Mouse (Mus musculus): ENCODE measurements around the gene Nras. TPM values are rescaled to one million over a fixed set of nuclear protein-coding genes. Genes with fewer than 3 reads are reported as not detected.
A peak's percentile ranks its signal among the peaks of the same experiment; 100 is the strongest.

The Nras gene
- total RNA-seq, 2 experiments from 2014 or later, result 143 to 169 TPM

GRCm38 (mm10) chr3:103082761-103083160 lies 24.7 kb downstream of the Nras start:
- intact Hi-C loops (cut with DNase I), result no loop called here
- DNase-seq (ENCODE audit: extremely low spot score in 1 of 2, low spot score in 2 of 2), result no peak

DNA sequence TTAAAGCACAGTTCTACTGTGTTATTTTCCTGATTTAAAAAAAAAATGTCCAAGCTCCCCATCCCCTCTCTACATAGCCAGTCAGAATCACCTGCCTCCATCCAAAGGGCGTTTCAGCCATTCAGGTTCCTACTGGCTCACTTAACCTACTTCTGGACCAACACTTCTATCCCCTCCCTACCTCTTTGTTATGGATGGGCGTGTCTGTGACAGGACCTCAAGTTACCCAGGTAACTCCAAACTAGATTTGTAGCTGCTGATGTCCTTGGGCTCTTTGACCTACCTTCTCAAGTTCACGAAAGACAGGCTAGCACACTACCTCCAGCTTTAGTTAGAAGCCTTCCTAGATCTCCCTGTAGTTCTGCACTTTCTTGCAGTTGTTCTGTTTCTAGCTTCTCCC lies 27.9 kb downstream of the Nras start:
- DNase-seq (ENCODE audit: extremely low spot score in 1 of 2, low spot score in 2 of 2), result no peak
- intact Hi-C loops (cut with DNase I), result no loop called here

DNA sequence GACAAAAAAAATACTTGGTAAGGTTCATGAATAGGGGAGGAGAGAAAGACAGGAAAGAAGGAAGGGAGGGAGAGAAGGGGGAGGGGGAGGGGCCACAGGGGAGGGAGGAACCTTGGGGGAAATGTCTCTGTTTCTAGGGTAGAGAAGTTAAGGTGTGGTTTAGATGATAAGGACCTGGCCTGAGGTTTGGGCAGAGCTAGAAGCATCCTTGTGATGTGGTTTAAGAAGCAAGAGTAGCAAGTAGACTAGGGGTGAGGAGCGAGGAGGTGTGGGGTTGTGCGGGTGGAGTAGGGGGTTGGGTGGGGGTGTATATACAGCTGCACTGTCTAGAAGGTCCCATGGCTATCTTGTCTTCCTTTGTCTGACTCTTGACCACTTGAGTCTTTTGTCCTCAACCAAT lies 33.7 kb downstream of the Nras start:
- intact Hi-C loops (cut with DNase I), result no loop called here
- no peak for DNase-seq (ENCODE audit: extremely low spot score in 1 of 2, low spot score in 2 of 2)

DNA sequence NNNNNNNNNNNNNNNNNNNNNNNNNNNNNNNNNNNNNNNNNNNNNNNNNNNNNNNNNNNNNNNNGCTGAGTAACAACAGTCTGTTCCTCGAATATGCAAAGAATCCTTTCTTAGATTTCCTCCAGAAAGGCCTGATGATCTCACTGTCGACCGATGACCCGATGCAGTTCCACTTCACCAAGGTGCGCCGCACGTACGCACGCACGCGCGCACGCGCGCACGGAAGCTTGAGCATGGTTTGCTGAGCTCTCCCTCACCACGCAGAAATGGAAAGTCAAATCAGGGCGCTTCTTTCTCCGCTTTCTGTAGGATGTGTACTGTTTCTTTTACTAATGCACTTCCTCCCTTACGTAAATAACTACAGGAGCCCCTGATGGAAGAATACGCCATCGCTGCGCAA lies 40.6 kb downstream of the Nras start:
- intact Hi-C loops (cut with DNase I), result no loop called here
- no peak for DNase-seq (ENCODE audit: extremely low spot score in 1 of 2, low spot score in 2 of 2)

GRCm38 (mm10) chr3:103099667-103100066 lies 41.6 kb downstream of the Nras start:
- intact Hi-C loops (cut with DNase I), result no loop called here
- no peak for DNase-seq (ENCODE audit: extremely low spot score in 1 of 2, low spot score in 2 of 2)

DNA sequence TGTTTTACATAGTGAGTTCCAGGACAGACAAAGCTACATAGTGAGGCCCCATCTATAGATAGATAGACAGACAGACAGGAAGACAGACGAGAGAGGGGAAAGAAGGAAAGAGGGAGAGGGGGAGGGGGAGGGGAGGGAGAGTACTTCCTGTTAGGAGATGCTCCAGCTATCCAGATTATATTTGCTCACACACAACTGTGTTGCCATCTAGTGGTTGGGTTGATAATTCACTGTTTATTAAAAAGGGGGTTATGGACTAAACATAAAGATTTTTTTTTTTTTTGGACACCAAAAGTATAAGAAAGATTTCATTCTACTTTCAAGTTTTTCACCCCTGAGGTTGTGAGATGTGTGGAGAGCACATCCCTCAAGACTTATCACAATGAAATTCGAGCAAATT lies 42.6 kb downstream of the Nras start:
- intact Hi-C loops (cut with DNase I), result no loop called here
- no peak for DNase-seq (ENCODE audit: extremely low spot score in 1 of 2, low spot score in 2 of 2)

- no peak for DNase-seq (ENCODE audit: extremely low spot score in 1 of 2, low spot score in 2 of 2)
- intact Hi-C loops (cut with DNase I), result no loop called here
Observed at GRCm38 (mm10) chr3:103101194-103101593, 43.1 kb downstream of the Nras start.

- intact Hi-C loops (cut with DNase I), result no loop called here
- no peak for DNase-seq (ENCODE audit: extremely low spot score in 1 of 2, low spot score in 2 of 2)
Observed at GRCm38 (mm10) chr3:103101909-103102308, 43.8 kb downstream of the Nras start.

- intact Hi-C loops (cut with DNase I), result no loop called here
- DNase-seq (ENCODE audit: extremely low spot score in 1 of 2, low spot score in 2 of 2), result peak; percentile 49 to 91
Observed at GRCm38 (mm10) chr3:103102454-103103390, 44.6 kb downstream of the Nras start, which contains the start of gene Dennd2c. TSS of gene Dennd2c (plus strand) at chr3:103102604.

DNA sequence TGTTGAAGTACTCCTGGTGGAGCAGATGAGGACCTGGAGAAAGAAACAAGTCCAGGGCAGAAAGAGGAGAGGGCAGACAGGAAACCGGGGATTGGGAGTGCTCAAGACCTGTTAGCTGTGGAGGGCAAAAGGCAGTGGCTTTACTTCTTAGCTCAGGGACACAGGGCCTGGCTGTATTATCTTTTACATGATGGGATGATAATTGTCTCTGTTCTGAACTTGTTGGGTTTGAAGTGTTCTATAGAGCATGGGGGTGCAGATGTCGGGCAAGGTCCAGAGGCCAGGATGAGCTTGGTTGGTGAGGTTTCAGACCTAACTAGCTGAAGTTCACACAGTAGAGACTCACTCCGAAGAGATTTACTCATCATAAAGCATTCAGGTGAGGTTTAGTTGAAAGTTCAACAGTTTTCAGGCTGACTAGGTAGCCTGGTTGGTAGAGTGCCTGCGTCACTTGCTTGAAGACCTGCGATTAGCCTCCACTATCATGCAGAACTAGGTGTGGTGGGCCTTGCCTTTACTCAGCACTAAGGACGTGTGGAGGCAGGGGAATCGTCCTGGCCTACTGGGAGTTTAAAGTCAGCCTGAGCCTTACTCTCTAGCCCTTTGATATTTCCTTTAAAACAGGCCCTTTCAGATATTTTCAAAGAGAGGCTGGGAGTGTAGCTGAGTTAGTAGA lies 49.6 kb downstream of the Nras start:
- DNase-seq (ENCODE audit: extremely low spot score in 1 of 2, low spot score in 2 of 2), result no peak
- intact Hi-C loops (cut with DNase I), result no loop called here

GRCm38 (mm10) chr3:103112216-103112615 lies 54.1 kb downstream of the Nras start:
- intact Hi-C loops (cut with DNase I), result no loop called here

More at GRCm38 (mm10) chr3:103112216-103112615, 54.1 kb downstream of the Nras start:
- DNase-seq (ENCODE audit: extremely low spot score in 1 of 2, low spot score in 2 of 2), result no peak

Other genes starting within 250 kb of the Nras start
- not detected for gene Sycp1, start 122.2 kb upstream of the Nras start, total RNA-seq (2021)
- not detected for gene Nr1h5, start 94.2 kb upstream of the Nras start, total RNA-seq (2021)
- 10 to 100 TPM; 83.3 to 85.2 TPM for gene Sike1, start 62.6 kb upstream of the Nras start, total RNA-seq (2021)
- gene Csde1, start 37.9 kb upstream of the Nras start, total RNA-seq (2021), result 100 to 1,000 TPM; 289 to 294 TPM
- gene Ampd1, start 15.7 kb downstream of the Nras start, total RNA-seq (2021), result not detected
- gene Dennd2c, start 44.3 kb downstream of the Nras start, total RNA-seq (2021), result 1 to 10 TPM in 1 of 2 experiments, under 1 TPM in 1; 0.95 to 1.2 TPM
- 10 to 100 TPM; 69.6 to 77.7 TPM for gene Bcas2, start 113.4 kb downstream of the Nras start, total RNA-seq (2021)
- 10 to 100 TPM; 58.9 to 60.2 TPM for gene Trim33, start 221.0 kb downstream of the Nras start, total RNA-seq (2021)

All from left cerebral cortex, postnatal 10 days (tissue).